Mouse (Mus musculus) bone marrow, adult 2 months (tissue): ENCODE results near the gene Tprg.
A peak's percentile ranks its signal among the peaks of the same experiment; 100 is the strongest.

Experiments used
- CTCF ChIP-seq: fragments of 200-500 bp; IDR thresholded peaks from 2 replicates; pipeline ENCODE4 v1.5.1; 2011; ENCODE audit warnings: low read length, control low read depth; ENCODE audit not compliant: control insufficient read depth, insufficient read depth
- POLR2A ChIP-seq: fragments of 200-500 bp; IDR thresholded peaks from 2 replicates; pipeline ENCODE4 v1.6.1; 2011; ENCODE audit warnings: low read depth, mild to moderate bottlenecking, control low read depth, low read length, borderline replicate concordance; ENCODE audit not compliant: control insufficient read depth

- TF ChIP-seq CTCF (peak; percentile 75), POLR2A (no peak)
Measured at GRCm38 (mm10) chr16:25376720-25377373, 90.2 kb downstream of the Tprg start.
